Mouse (Mus musculus) limb, embryonic 14.5 days (tissue): ENCODE results near the gene 2210016L21Rik. TPM values are rescaled to one million over a fixed set of nuclear protein-coding genes. Genes with fewer than 3 reads are reported as not detected.
"Not testable (repeated sequence)": the region's sequence is repeated elsewhere in the genome, so short reads cannot be mapped to it uniquely, and the experiment has no call there.

Experiments
- ATAC-seq: fragments of 200-750 bp; cut with Nextera tagmentation; 2 replicates; pipeline ENCODE4 v1.8.0; 2017; ENCODE audit warnings: low read depth, moderate number of reproducible peaks, moderate TSS enrichment; ENCODE audit not compliant: low FRiP score
- DNase-seq: peaks from one replicate; pipeline ENCODE4 v3.0.0-alpha.2; 2015; ENCODE audit warnings: low spot score
- H3K27ac ChIP-seq: fragments of 300-500 bp; sonication (generic); replicated peaks from 2 replicates; pipeline ENCODE4 v1.5.1; 2014; ENCODE audit warnings: low read depth, mild to moderate bottlenecking, low read length, moderate library complexity, mixed read lengths
- H3K27me3 ChIP-seq: fragments of 300-500 bp; sonication (generic); 2 replicates; pipeline ENCODE4 v1.6.1; 2014; ENCODE audit warnings: low read length, mixed read lengths; ENCODE audit not compliant: control insufficient read depth, insufficient read depth
- H3K36me3 ChIP-seq: fragments of 300-500 bp; sonication (generic); 2 replicates; pipeline ENCODE4 v1.6.1; 2014; ENCODE audit warnings: mild to moderate bottlenecking, low read length, moderate library complexity, mixed read lengths; ENCODE audit not compliant: control insufficient read depth, insufficient read depth
- H3K4me1 ChIP-seq: fragments of 300-500 bp; sonication (generic); 2 replicates; pipeline ENCODE4 v1.6.1; 2014; ENCODE audit warnings: antibody characterized with exemption, low read length, mixed read lengths; ENCODE audit not compliant: control insufficient read depth, insufficient read depth
- H3K4me2 ChIP-seq: fragments of 300-500 bp; sonication (generic); replicated peaks from 2 replicates; pipeline ENCODE4 v1.6.1; 2014; ENCODE audit warnings: low read depth, mild to moderate bottlenecking, low read length, moderate library complexity; ENCODE audit not compliant: severe bottlenecking
- H3K4me3 ChIP-seq: fragments of 300-500 bp; sonication (generic); replicated peaks from 2 replicates; pipeline ENCODE4 v1.5.1; 2014; ENCODE audit warnings: low read length
- H3K9ac ChIP-seq: fragments of 300-500 bp; sonication (generic); 2 replicates; pipeline ENCODE4 v1.6.1; 2014; ENCODE audit warnings: mild to moderate bottlenecking, low read depth, low read length, moderate library complexity; ENCODE audit not compliant: severe bottlenecking
- H3K9me3 ChIP-seq: fragments of 300-500 bp; sonication (generic); 2 replicates; pipeline ENCODE4 v1.6.1; 2016; ENCODE audit warnings: low read length; ENCODE audit not compliant: control insufficient read depth
- POLR2A ChIP-seq: fragments of 200-500 bp; IDR thresholded peaks from 2 replicates; pipeline ENCODE4 v1.8.0; 2012; ENCODE audit warnings: inconsistent platforms, mild to moderate bottlenecking, moderate library complexity, borderline replicate concordance; ENCODE audit not compliant: insufficient read depth, insufficient read length; ENCODE audit errors: extremely low read depth
- WGBS: fragments of 180-500 bp; shearing (Covaris S2); extraction: QIAGEN DNeasy Blood & Tissue Kit; methylation state at CpG from one replicate; pipeline ENCODE4 v1.1.7; 2014; 5-methylcytosine and 5-hydroxymethylcytosine counted together
- polyA plus RNA-seq, 2 experiments: library from polyadenylated mRNA; depleted of rRNA in 1 of 2; stranded (reverse) in 1 of 2; unstranded in 1 of 2; fragments of >200 nt; fragmentation: Nextera tagmentation in 1 of 2; extraction: Ambion mirVana in 1 of 2; gene quantifications; 2 replicates each; pipeline versions ENCODE4 v1.2.1 to v1.2.3; 2012 to 2014

The 2210016L21Rik gene
- polyA plus RNA-seq, 2 experiments: 41.3 to 54.7 TPM

DNA sequence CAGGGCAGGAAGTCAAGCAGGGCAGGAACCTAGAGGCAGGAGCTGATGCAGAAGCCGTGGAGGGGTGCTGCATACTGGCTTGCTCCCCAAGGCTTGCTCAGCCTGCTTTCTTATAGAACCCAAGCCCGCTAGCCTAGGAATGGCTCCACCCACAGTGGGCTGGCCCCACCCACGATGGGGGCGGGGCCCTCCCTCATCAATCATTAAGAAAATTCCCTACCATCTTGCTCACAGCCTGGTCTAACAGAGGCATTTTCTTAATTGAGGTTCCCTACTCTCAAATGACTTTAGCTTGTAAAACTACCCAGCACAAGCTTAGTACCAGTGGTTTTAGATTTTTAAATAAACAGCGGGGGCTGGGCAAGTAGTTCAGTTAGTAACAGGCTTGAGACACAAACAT is 10.3 kb upstream of the 2210016L21Rik start:
- H3K9me3 ChIP-seq: no peaks in the 10 kb centered on the region
- H3K4me3 ChIP-seq: no peak overlapping the region
- 58% methylated on average over 4 of the region's 5 CpGs for WGBS
- H3K4me1 ChIP-seq: no peaks in the 10 kb centered on the region
- TF ChIP-seq POLR2A: no peak
- H3K4me2 ChIP-seq: no peak overlapping the region
- H3K36me3 ChIP-seq: no peaks in the 10 kb centered on the region
- no peaks in the 10 kb centered on the region for H3K27me3 ChIP-seq
- H3K27ac ChIP-seq: no peak overlapping the region
- no peak overlapping the region for H3K9ac ChIP-seq
- ATAC-seq: no peak
- DNase-seq: no peak

DNA sequence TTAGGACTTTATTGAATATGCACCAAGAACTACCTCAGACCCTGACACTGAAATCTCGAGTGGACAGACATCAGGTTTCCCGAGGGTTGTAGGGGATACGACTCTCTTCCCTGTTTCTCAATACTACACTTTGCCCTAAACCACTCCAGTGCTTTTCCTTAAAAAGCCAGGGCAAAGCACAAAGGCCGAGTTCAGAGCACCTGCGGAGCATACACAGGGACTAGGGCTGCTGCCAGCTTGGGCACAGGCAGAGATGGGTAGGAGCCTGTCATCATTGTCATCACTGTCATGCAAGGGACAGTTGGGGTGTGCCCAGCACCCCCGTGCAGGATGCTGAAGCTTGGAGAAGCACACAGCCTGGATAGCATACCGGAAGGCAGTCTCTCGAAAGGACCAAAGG is 8.8 kb upstream of the 2210016L21Rik start:
- DNase-seq (no peak), ATAC-seq (no peak)
- 86% methylated on average over 8 of the region's 8 CpGs for WGBS
- TF ChIP-seq POLR2A: no peak
- Histone ChIP-seq H3K27me3 (no peaks in the 10 kb centered on the region), H3K4me1 (no peaks in the 10 kb centered on the region), H3K36me3 (no peaks in the 10 kb centered on the region), H3K4me2 (no peak overlapping the region), H3K9me3 (no peaks in the 10 kb centered on the region), H3K9ac (no peak overlapping the region), H3K4me3 (no peak overlapping the region), H3K27ac (no peak overlapping the region)

DNA sequence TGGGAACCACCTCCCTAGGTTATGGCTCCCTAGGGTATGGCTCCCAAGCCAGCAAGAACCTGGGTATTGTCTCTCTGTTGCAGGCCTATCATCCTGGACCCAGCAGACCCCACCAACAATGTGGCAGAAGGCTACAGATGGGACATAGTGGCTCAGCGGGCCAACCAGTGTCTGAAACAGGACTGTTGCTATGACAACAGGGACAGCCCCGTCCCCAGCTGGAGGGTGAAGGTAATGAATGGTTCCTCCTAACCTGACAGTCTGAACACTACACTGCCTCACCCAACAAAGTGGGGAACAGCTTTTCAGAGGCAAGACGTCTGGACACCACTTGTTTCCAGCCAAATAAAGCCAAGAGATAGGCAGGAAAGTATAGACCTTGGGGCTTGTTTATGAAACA is 6.1 kb upstream of the 2210016L21Rik start:
- H3K4me1 ChIP-seq: no peaks in the 10 kb centered on the region
- H3K36me3 ChIP-seq: no peaks in the 10 kb centered on the region
- no peaks in the 10 kb centered on the region for H3K27me3 ChIP-seq
- TF ChIP-seq POLR2A: no peak
- H3K4me2 ChIP-seq: no peak overlapping the region
- H3K4me3 ChIP-seq: no peak overlapping the region
- H3K9me3 ChIP-seq: no peaks in the 10 kb centered on the region
- DNase-seq (no peak), ATAC-seq (no peak)
- H3K9ac ChIP-seq: no peak overlapping the region
- 14% methylated on average over 3 of the region's 3 CpGs for WGBS
- no peak overlapping the region for H3K27ac ChIP-seq

DNA sequence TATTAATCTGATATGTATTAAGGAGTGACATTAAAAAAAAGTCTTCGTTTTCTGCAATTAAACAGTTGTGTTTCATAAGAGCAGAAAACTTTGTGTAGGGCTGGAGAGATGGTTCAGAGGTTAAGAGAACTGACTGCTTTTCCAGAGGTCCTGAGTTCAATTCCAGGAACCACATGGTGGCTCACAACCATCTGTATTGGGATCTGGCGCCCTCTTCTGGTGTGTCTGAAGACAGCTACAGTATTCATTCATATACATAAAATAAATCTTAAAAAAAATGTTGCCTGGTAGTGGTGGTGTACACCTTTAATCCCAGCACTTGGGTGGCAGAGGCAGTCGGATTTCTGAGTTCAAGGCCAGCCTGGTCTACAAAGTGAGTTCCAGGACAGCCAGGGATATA is 820 bp upstream of the 2210016L21Rik start:
- H3K4me2 ChIP-seq, H3K9ac ChIP-seq, H3K27ac ChIP-seq, H3K4me1 ChIP-seq, H3K9me3 ChIP-seq, DNase-seq, ATAC-seq, H3K4me3 ChIP-seq, H3K27me3 ChIP-seq: not testable (repeated sequence)
- 62% methylated on average over 3 of the region's 3 CpGs for WGBS
- peaks cover 10% of the 10 kb centered on the region; the same call in 1 of the 2 replicates for H3K36me3 ChIP-seq

DNA sequence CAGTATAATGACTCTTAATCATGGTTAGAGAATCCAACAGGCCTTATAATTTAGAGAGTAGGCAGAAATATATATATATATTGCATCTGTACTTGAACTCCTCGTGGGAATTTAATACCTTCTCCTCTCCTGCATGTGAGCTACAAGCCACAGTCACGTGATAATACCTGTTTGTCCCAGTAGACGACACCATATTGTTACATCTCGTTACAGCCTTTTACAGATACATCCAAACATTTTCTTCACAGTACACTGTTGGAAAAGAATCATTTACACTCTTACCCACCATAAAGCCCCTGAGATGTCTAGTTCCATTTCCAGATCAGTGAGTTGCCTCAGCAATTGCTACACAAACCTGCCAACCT is 790 bp downstream of the 2210016L21Rik start:
- TF ChIP-seq POLR2A: no peak
- Histone ChIP-seq H3K9me3 (no peaks in the 10 kb centered on the region), H3K36me3 (peaks cover 26% of the 10 kb centered on the region), H3K9ac (peak overlapping the region; percentile 83), H3K4me3 (peak overlapping the region; percentile 79), H3K27me3 (no peaks in the 10 kb centered on the region), H3K27ac (no peak overlapping the region), H3K4me1 (peaks cover 4% of the 10 kb centered on the region; the same call in 1 of the 2 replicates), H3K4me2 (peak overlapping the region; percentile 54)
- DNase-seq: no peak
- WGBS: 35% methylated on average over 4 of the region's 4 CpGs
- no peak for ATAC-seq

DNA sequence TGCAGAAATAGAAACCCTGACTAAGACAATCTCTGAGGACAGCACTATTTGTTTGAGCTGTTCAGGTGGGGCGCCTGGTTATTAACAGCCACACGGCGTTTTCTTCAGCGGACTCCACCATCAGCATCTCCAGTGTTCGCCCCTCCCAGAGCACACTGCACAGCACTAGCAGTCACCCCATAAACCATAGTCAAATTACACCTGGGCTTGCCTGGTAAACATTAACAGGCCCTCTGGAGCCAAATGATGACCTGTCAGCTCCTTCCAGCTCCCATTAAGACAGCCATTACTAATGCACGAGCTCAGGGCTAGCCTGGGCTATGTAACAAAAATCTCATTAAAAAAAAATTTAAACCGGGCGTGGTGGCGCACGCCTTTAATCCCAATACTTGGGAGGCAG is 3.1 kb downstream of the 2210016L21Rik start:
- no peak for DNase-seq
- no peak for TF ChIP-seq POLR2A
- H3K9me3 ChIP-seq: no peaks in the 10 kb centered on the region
- H3K36me3 ChIP-seq: peaks cover 50% of the 10 kb centered on the region
- WGBS: 81% methylated on average over 10 of the region's 10 CpGs
- peaks cover 4% of the 10 kb centered on the region; the same call in 1 of the 2 replicates for H3K4me1 ChIP-seq
- no peak overlapping the region for H3K9ac ChIP-seq
- no peak overlapping the region for H3K4me2 ChIP-seq
- no peak overlapping the region for H3K4me3 ChIP-seq
- H3K27me3 ChIP-seq: no peaks in the 10 kb centered on the region
- ATAC-seq: no peak
- no peak overlapping the region for H3K27ac ChIP-seq
